Mouse (Mus musculus) small intestine, adult 10 weeks (tissue): ENCODE data around the gene Arhgap45. TPM values are rescaled to one million over a fixed set of nuclear protein-coding genes. Genes with fewer than 3 reads are reported as not detected.

Experiments
- polyA plus RNA-seq: library from polyadenylated mRNA; stranded (reverse); fragments of 350-450 nt; fragmentation: Illumina TruSeq; extraction: RNeasy Lipid Tissue Mini Kit (QIAGEN cat#74804); gene quantifications from one replicate; pipeline ENCODE4 v1.2.3, GENCODE M21; 2014; ENCODE audit warnings: low replicate concordance

The Arhgap45 gene
- polyA plus RNA-seq = 0.19 TPM

GRCm38 (mm10) chr10:80016511-80016910 is at the start of gene Arhgap45:
Gene Arhgap45 (plus strand): TSS chr10:80016653.

GRCm38 (mm10) chr10:79970415-79971182 is 45.9 kb upstream of the Arhgap45 start, which contains the start of gene Grin3b:
Gene Grin3b (plus strand): TSS chr10:79970715.

DNA sequence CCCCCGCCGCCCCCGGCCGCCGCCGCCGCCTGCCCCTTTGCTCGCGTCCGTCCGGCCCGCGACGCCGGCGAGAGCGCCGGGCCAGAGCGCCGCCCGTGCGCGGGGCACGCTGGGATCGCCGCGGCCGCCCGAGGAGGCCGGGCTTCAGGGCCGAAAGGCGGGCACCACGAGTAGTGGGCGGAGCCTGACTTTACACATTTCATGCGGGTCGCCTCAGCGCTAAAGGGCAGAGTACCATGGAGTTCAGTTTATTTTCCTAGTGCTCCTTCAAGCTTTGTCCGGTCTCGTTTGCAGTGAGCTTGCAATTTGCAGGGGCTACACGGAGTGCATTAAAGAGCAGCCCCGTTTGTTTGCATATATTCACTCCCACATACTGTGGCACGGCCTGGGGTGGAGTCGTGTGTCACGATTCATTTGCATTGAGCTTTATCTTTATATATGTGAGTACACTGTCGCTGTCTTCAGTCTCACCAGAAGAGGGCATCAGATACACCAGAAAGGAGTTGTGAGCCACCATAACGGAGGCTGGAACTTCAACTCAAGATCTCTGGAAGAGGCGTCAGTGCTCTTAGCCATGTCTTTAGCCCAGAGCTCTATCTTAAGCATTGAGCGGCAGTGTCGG is 32.1 kb upstream of the Arhgap45 start, which contains the start of gene Tmem259:
TSS of gene Tmem259 (minus strand) at position 136 of the 622 bp plus-strand sequence.

GRCm38 (mm10) chr10:79988506-79989271 is 27.8 kb upstream of the Arhgap45 start, which contains the start of gene Cnn2:
Gene Cnn2 (plus strand): TSS chr10:79988584.

GRCm38 (mm10) chr10:79996272-79997033 is 20.0 kb upstream of the Arhgap45 start, which contains the start of gene Abca7:
Gene Abca7 (plus strand): TSS chr10:79996494.

DNA sequence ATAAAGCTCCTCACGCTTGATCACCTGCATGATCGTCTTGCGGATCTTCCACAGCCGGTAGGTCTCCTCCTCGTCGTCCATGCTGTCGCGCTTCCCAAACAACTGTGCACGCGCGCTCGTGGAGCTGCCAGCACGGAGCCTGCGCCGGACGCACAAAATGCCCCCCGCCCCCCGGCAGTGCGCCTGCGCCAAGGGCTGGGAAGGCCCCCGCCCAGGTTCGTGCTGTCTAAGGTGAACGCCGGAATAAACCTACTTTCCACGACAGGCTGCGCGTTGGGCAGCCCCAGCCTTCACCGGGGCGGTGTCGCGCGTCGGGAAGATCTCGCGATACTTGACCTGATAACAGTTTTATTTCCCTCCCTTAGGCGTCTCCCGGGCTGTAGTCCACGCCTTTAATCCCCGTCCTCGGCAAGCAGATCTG is 23.1 kb downstream of the Arhgap45 start, which contains the start of gene Polr2e:
TSS of gene Polr2e (minus strand) at position 237 of the 421 bp plus-strand sequence.

GRCm38 (mm10) chr10:80047041-80047565 is 30.6 kb downstream of the Arhgap45 start, which contains the start of gene Gpx4:
Gene Gpx4 (plus strand): TSS chr10:80047166.

Other genes starting within 250 kb of the Arhgap45 start
- gene Rnf126, start 249.7 kb upstream of the Arhgap45 start, polyA plus RNA-seq = 0.41 TPM
- 0.45 TPM for gene Fstl3, start 239.4 kb upstream of the Arhgap45 start, polyA plus RNA-seq
- not detected for gene Prss57, start 225.7 kb upstream of the Arhgap45 start, polyA plus RNA-seq
- gene Palm, start 223.1 kb upstream of the Arhgap45 start, polyA plus RNA-seq = not detected
- 3.9 TPM for gene Misp, start 195.7 kb upstream of the Arhgap45 start, polyA plus RNA-seq
- gene Ptbp1, start 162.2 kb upstream of the Arhgap45 start, polyA plus RNA-seq = 52.9 TPM
- gene Prtn3, start 142.2 kb upstream of the Arhgap45 start, polyA plus RNA-seq = not detected
- not detected for gene Plppr3, start 142.0 kb upstream of the Arhgap45 start, polyA plus RNA-seq
- not detected for gene Elane, start 130.4 kb upstream of the Arhgap45 start, polyA plus RNA-seq
- 0.67 TPM for gene Cfd, start 125.8 kb upstream of the Arhgap45 start, polyA plus RNA-seq
- 0.11 TPM for gene Med16, start 107.7 kb upstream of the Arhgap45 start, polyA plus RNA-seq
- gene Gm26602, start 105.8 kb upstream of the Arhgap45 start, polyA plus RNA-seq = not detected
- not detected for gene Kiss1r, start 99.7 kb upstream of the Arhgap45 start, polyA plus RNA-seq
- gene R3hdm4, start 95.4 kb upstream of the Arhgap45 start, polyA plus RNA-seq = 1.5 TPM
- 2.3 TPM for gene Arid3a, start 89.6 kb upstream of the Arhgap45 start, polyA plus RNA-seq
- gene Wdr18, start 56.5 kb upstream of the Arhgap45 start, polyA plus RNA-seq = 1.0 TPM
- not detected for gene Grin3b, start 45.9 kb upstream of the Arhgap45 start, polyA plus RNA-seq
- 0.45 TPM for gene Tmem259, start 32.3 kb upstream of the Arhgap45 start, polyA plus RNA-seq
- 1.9 TPM for gene Cnn2, start 28.1 kb upstream of the Arhgap45 start, polyA plus RNA-seq
- 0.11 TPM for gene Abca7, start 20.2 kb upstream of the Arhgap45 start, polyA plus RNA-seq
- not detected for gene Polr2e, start 23.1 kb downstream of the Arhgap45 start, polyA plus RNA-seq
- 27.2 TPM for gene Gpx4, start 30.5 kb downstream of the Arhgap45 start, polyA plus RNA-seq
- gene Sbno2, start 88.9 kb downstream of the Arhgap45 start, polyA plus RNA-seq = 0.52 TPM
- gene Stk11, start 99.2 kb downstream of the Arhgap45 start, polyA plus RNA-seq = 3.0 TPM
- gene Atp5d, start 122.0 kb downstream of the Arhgap45 start, polyA plus RNA-seq = 1.8 TPM
- gene Cbarp, start 124.2 kb downstream of the Arhgap45 start, polyA plus RNA-seq = not detected
- gene Midn, start 131.6 kb downstream of the Arhgap45 start, polyA plus RNA-seq = 7.7 TPM
- 12.5 TPM for gene Cirbp, start 149.3 kb downstream of the Arhgap45 start, polyA plus RNA-seq
- not detected for gene 1600002K03Rik, start 156.3 kb downstream of the Arhgap45 start, polyA plus RNA-seq
- 0.37 TPM for gene Efna2, start 162.8 kb downstream of the Arhgap45 start, polyA plus RNA-seq
- gene Mum1, start 209.8 kb downstream of the Arhgap45 start, polyA plus RNA-seq = 3.4 TPM
- 3.5 TPM for gene Ndufs7, start 232.5 kb downstream of the Arhgap45 start, polyA plus RNA-seq
- gene Gamt, start 244.4 kb downstream of the Arhgap45 start, polyA plus RNA-seq = not detected
- 26.5 TPM for gene Dazap1, start 244.8 kb downstream of the Arhgap45 start, polyA plus RNA-seq